Mouse (Mus musculus) myocyte (in vitro differentiated cells): ENCODE measurements around the gene 9930104L06Rik. TPM values are rescaled to one million over a fixed set of nuclear protein-coding genes. Genes with fewer than 3 reads are reported as not detected.
"Not testable (repeated sequence)": the region's sequence is repeated elsewhere in the genome, so short reads cannot be mapped to it uniquely, and the experiment has no call there.

ENCODE experiments used
- H3K27me3 ChIP-seq: one replicate; pipeline ENCODE4 v1.6.1; 2011; ENCODE audit not compliant: control insufficient read depth, insufficient read depth, insufficient read length
- H3K36me3 ChIP-seq: one replicate; pipeline ENCODE4 v1.6.1; 2011; ENCODE audit not compliant: control insufficient read depth, insufficient read depth
- H3K4me2 ChIP-seq: one replicate; pipeline ENCODE4 v1.6.1; 2011; ENCODE audit warnings: low read depth, control low read depth
- H3K4me3 ChIP-seq: one replicate; pipeline ENCODE4 v1.5.1; 2011; ENCODE audit warnings: mild to moderate bottlenecking, control low read depth, moderate library complexity
- H3K79me2 ChIP-seq: one replicate; pipeline ENCODE4 v1.6.1; 2011; ENCODE audit not compliant: control insufficient read depth, insufficient read depth
- H3ac ChIP-seq: one replicate; pipeline ENCODE4 v1.6.1; 2011; ENCODE audit not compliant: control insufficient read depth, insufficient read length
- CEBPB ChIP-seq: IDR thresholded peaks from 2 replicates; pipeline ENCODE4 v1.6.1; 2011; ENCODE audit warnings: mild to moderate bottlenecking, moderate library complexity; ENCODE audit not compliant: poor library complexity, insufficient read depth, severe bottlenecking
- E2F4 ChIP-seq: IDR thresholded peaks from one replicate; pipeline ENCODE4 v1.6.1; 2011; ENCODE audit warnings: mild to moderate bottlenecking, control low read depth, moderate library complexity; ENCODE audit not compliant: insufficient read depth
- MAX ChIP-seq: IDR thresholded peaks from one replicate; pipeline ENCODE4 v1.6.1; 2011; ENCODE audit warnings: low read depth, mild to moderate bottlenecking, control low read depth
- MYOD1 ChIP-seq, 3 experiments: IDR thresholded peaks; one replicate each; pipeline ENCODE4 v1.6.1; 2011; ENCODE audit warnings: control low read depth in 2 of 3, low read depth in 2 of 3, mild to moderate bottlenecking in 2 of 3, moderate library complexity in 1 of 3; ENCODE audit not compliant: insufficient read length in 2 of 3, control insufficient read depth in 1 of 3
- MYOG ChIP-seq, 3 experiments: IDR thresholded peaks; one replicate each; pipeline ENCODE4 v1.6.1; 2011; ENCODE audit warnings: control low read depth in 2 of 3, low read depth in 2 of 3, mild to moderate bottlenecking in 2 of 3; ENCODE audit not compliant: insufficient read length in 2 of 3, control insufficient read depth in 1 of 3, insufficient read depth in 1 of 3
- POLR2A ChIP-seq: IDR thresholded peaks from one replicate; pipeline ENCODE4 v1.6.1; 2011; ENCODE audit warnings: low read depth, mild to moderate bottlenecking, control low read depth, moderate library complexity; ENCODE audit not compliant: insufficient read length
- POLR2AphosphoS2 ChIP-seq: IDR thresholded peaks from one replicate; pipeline ENCODE4 v1.6.1; 2011; ENCODE audit warnings: low read depth, control low read depth; ENCODE audit not compliant: insufficient read length
- REST ChIP-seq: IDR thresholded peaks from one replicate; pipeline ENCODE4 v1.6.1; 2011; ENCODE audit warnings: mild to moderate bottlenecking, control low read depth, moderate library complexity; ENCODE audit not compliant: insufficient read depth, insufficient read length
- SRF ChIP-seq: IDR thresholded peaks from one replicate; pipeline ENCODE4 v1.6.1; 2011; ENCODE audit warnings: low read depth; ENCODE audit not compliant: control insufficient read depth, insufficient read length
- TCF12 ChIP-seq: IDR thresholded peaks from one replicate; pipeline ENCODE4 v1.6.1; 2011; ENCODE audit warnings: mild to moderate bottlenecking, control low read depth; ENCODE audit not compliant: poor library complexity, insufficient read depth, severe bottlenecking
- TCF3 ChIP-seq: IDR thresholded peaks from one replicate; pipeline ENCODE4 v1.6.1; 2011; ENCODE audit warnings: low read depth, control low read depth; ENCODE audit not compliant: insufficient read length
- USF1 ChIP-seq: IDR thresholded peaks from one replicate; pipeline ENCODE4 v1.6.1; 2011; ENCODE audit warnings: low read depth, mild to moderate bottlenecking, control low read depth, moderate library complexity
- polyA plus RNA-seq: library from polyadenylated mRNA; unstranded; fragments of >200 nt; fragmentation: generic; extraction: Trizol; gene quantifications from one replicate; pipeline ENCODE4 v1.2.1, GENCODE M21; 2012; ENCODE audit warnings: missing spikeins

Gene 9930104L06Rik
- polyA plus RNA-seq, 1 experiment, result 4.5 TPM

- Histone ChIP-seq H3K4me3 (no peak overlapping the region), H3K4me2 (no peak overlapping the region), H3K36me3 (no peaks in the 10 kb centered on the region), H3K27me3 (peaks cover 16% of the 10 kb centered on the region), H3ac (no peak overlapping the region), H3K79me2 (no peaks in the 10 kb centered on the region)
- no peak for TF ChIP-seq USF1
- TF ChIP-seq MAX, result no peak
Measured at GRCm38 (mm10) chr4:124905971-124906822, 30.7 kb upstream of the 9930104L06Rik start.

- Histone ChIP-seq H3K4me2 (no peak overlapping the region), H3K4me3 (no peak overlapping the region), H3ac (no peak overlapping the region), H3K79me2 (peaks cover 3% of the 10 kb centered on the region), H3K36me3 (peaks cover 22% of the 10 kb centered on the region), H3K27me3 (no peaks in the 10 kb centered on the region)
- no peak for TF ChIP-seq TCF12
- TF ChIP-seq USF1, result no peak
- TF ChIP-seq SRF, result no peak
- TF ChIP-seq MYOG (IDR thresholded peaks at IDR 0.05; ENCODE audit: control insufficient read depth in 1 of 3, insufficient read depth in 1 of 3, insufficient read length in 2 of 3, low read depth in 2 of 3), result no peak
- no peak for TF ChIP-seq MYOD1 (IDR thresholded peaks at IDR 0.05; ENCODE audit: control insufficient read depth in 1 of 3, insufficient read length in 2 of 3, low read depth in 2 of 3)
- no peak for TF ChIP-seq MAX
- TF ChIP-seq POLR2A, result no peak
- no peak for TF ChIP-seq REST
- no peak for TF ChIP-seq POLR2AphosphoS2
- TF ChIP-seq E2F4, result no peak
- no peak for TF ChIP-seq CEBPB
- no peak for TF ChIP-seq TCF3
Measured at GRCm38 (mm10) chr4:124928102-124928501, 8.7 kb upstream of the 9930104L06Rik start.

GRCm38 (mm10) chr4:124939211-124939610 lies 2.4 kb downstream of the 9930104L06Rik start, which contains the start of gene Cdca8:
Gene Cdca8, minus strand, starts transcription at chr4:124939311.
- H3ac ChIP-seq, H3K27me3 ChIP-seq, H3K4me2 ChIP-seq, H3K36me3 ChIP-seq: not testable (repeated sequence)
- Histone ChIP-seq H3K4me3 (peak within 1 kb of the TSS; percentile 85), H3K79me2 (peaks cover 28% of the 10 kb centered on the region)

GRCm38 (mm10) chr4:124943022-124943421 lies 6.2 kb downstream of the 9930104L06Rik start:
- no peaks in the 10 kb centered on the region for H3K27me3 ChIP-seq

GRCm38 (mm10) chr4:124943781-124944180 lies 6.9 kb downstream of the 9930104L06Rik start:
- Histone ChIP-seq H3K27me3 (no peaks in the 10 kb centered on the region), H3ac (no peak overlapping the region), H3K4me3 (no peak overlapping the region), H3K79me2 (no peaks in the 10 kb centered on the region), H3K36me3 (peaks cover 9% of the 10 kb centered on the region), H3K4me2 (no peak overlapping the region)
- TF ChIP-seq REST, result no peak
- TF ChIP-seq E2F4, result no peak
- TF ChIP-seq POLR2A, result no peak
- no peak for TF ChIP-seq MAX
- TF ChIP-seq CEBPB, result no peak
- no peak for TF ChIP-seq MYOG (IDR thresholded peaks at IDR 0.05; ENCODE audit: control insufficient read depth in 1 of 3, insufficient read depth in 1 of 3, insufficient read length in 2 of 3, low read depth in 2 of 3)

More at GRCm38 (mm10) chr4:124943022-124943421, 6.2 kb downstream of the 9930104L06Rik start:
- no peak overlapping the region for H3ac ChIP-seq
- TF ChIP-seq REST (no peak), MAX (no peak), MYOD1 (IDR thresholded peaks at IDR 0.05; ENCODE audit: control insufficient read depth in 1 of 3, insufficient read length in 2 of 3, low read depth in 2 of 3) (no peak), SRF (no peak), E2F4 (no peak), TCF3 (no peak), CEBPB (no peak), USF1 (no peak), POLR2A (no peak), MYOG (IDR thresholded peaks at IDR 0.05; ENCODE audit: control insufficient read depth in 1 of 3, insufficient read depth in 1 of 3, insufficient read length in 2 of 3, low read depth in 2 of 3) (no peak), TCF12 (no peak), POLR2AphosphoS2 (no peak)
- H3K4me3 ChIP-seq, result no peak overlapping the region
- peaks cover 9% of the 10 kb centered on the region for H3K36me3 ChIP-seq
- peaks cover 1% of the 10 kb centered on the region for H3K79me2 ChIP-seq
- no peak overlapping the region for H3K4me2 ChIP-seq
